Mouse (Mus musculus) testis, adult 2 months (tissue): ENCODE measurements at regions not wholly inside any gene's neighbourhood (a gene's known extent, or its start where the extent isn't known, plus 50 kb on each side); places are given as distances from the start of the nearest gene placed in this dataset.

Experiments used
- H3K27ac ChIP-seq: fragments of 200-500 bp; 2 replicates; pipeline ENCODE4 v1.5.1; 2012; ENCODE audit warnings: low read depth, low read length; ENCODE audit not compliant: control insufficient read depth, insufficient read depth
- H3K27me3 ChIP-seq: fragments of 200-500 bp; 2 replicates; pipeline ENCODE4 v1.6.1; 2012; ENCODE audit warnings: mild to moderate bottlenecking, low read length, moderate library complexity; ENCODE audit not compliant: control insufficient read depth, insufficient read depth
- H3K36me3 ChIP-seq: fragments of 200-500 bp; 2 replicates; pipeline ENCODE4 v1.6.1; 2012; ENCODE audit warnings: mild to moderate bottlenecking, low read length; ENCODE audit not compliant: control insufficient read depth, insufficient read depth
- H3K4me1 ChIP-seq: fragments of 200-500 bp; 2 replicates; pipeline ENCODE4 v1.6.1; 2012; ENCODE audit warnings: low read length; ENCODE audit not compliant: control insufficient read depth, insufficient read depth
- H3K4me3 ChIP-seq: fragments of 200-500 bp; 2 replicates; pipeline ENCODE4 v1.5.1; 2012; ENCODE audit warnings: low read depth, mild to moderate bottlenecking, low read length, moderate library complexity, mixed read lengths; ENCODE audit not compliant: control insufficient read depth
- CTCF ChIP-seq: fragments of 200-500 bp; IDR thresholded peaks from 2 replicates; pipeline ENCODE4 v1.5.1; 2012; ENCODE audit warnings: low read depth, mild to moderate bottlenecking, inconsistent platforms, low read length, moderate library complexity; ENCODE audit not compliant: control insufficient read depth, insufficient read depth, insufficient replicate concordance
- POLR2A ChIP-seq: fragments of 200-500 bp; IDR thresholded peaks from 2 replicates; pipeline ENCODE4 v1.6.1; 2012; ENCODE audit warnings: low read depth, mild to moderate bottlenecking, inconsistent platforms, low read length, moderate library complexity; ENCODE audit not compliant: control insufficient read depth

GRCm38 (mm10) chr9:61816589-61817179, 97.7 kb downstream of the Rplp1 start:
- Histone ChIP-seq H3K36me3 (no peaks in the 10 kb centered on the region), H3K27ac (no peak overlapping the region)
- no peak for TF ChIP-seq CTCF
- no peak for TF ChIP-seq POLR2A

GRCm38 (mm10) chr9:61815995-61816394, 98.3 kb downstream of the Rplp1 start:
- no peaks in the 10 kb centered on the region for H3K36me3 ChIP-seq
- H3K4me1 ChIP-seq = no peaks in the 10 kb centered on the region
- H3K4me3 ChIP-seq = no peak overlapping the region
- no peak for TF ChIP-seq CTCF
- TF ChIP-seq POLR2A = no peak
- no peaks in the 10 kb centered on the region for H3K27me3 ChIP-seq
- H3K27ac ChIP-seq = no peak overlapping the region

More at GRCm38 (mm10) chr9:61816589-61817179, 97.7 kb downstream of the Rplp1 start:
- H3K27me3 ChIP-seq = no peaks in the 10 kb centered on the region
- no peaks in the 10 kb centered on the region for H3K4me1 ChIP-seq
- H3K4me3 ChIP-seq = no peak overlapping the region

GRCm38 (mm10) chr9:61813291-61813690, 101.1 kb downstream of the Rplp1 start:
- no peak overlapping the region for H3K4me3 ChIP-seq
- no peak overlapping the region for H3K27ac ChIP-seq
- H3K36me3 ChIP-seq = no peaks in the 10 kb centered on the region
- TF ChIP-seq CTCF (no peak), POLR2A (no peak)
- no peaks in the 10 kb centered on the region for H3K27me3 ChIP-seq
- H3K4me1 ChIP-seq = no peaks in the 10 kb centered on the region

GRCm38 (mm10) chr9:61812315-61812714, 102.0 kb downstream of the Rplp1 start:
- Histone ChIP-seq H3K4me1 (no peaks in the 10 kb centered on the region), H3K27me3 (no peaks in the 10 kb centered on the region), H3K4me3 (no peak overlapping the region), H3K36me3 (no peaks in the 10 kb centered on the region), H3K27ac (no peak overlapping the region)
- no peak for TF ChIP-seq CTCF

- Histone ChIP-seq H3K27ac (no peak overlapping the region), H3K4me1 (no peaks in the 10 kb centered on the region), H3K27me3 (no peaks in the 10 kb centered on the region), H3K36me3 (no peaks in the 10 kb centered on the region), H3K4me3 (no peak overlapping the region)
- TF ChIP-seq CTCF (no peak), POLR2A (no peak)
Measured at GRCm38 (mm10) chr9:61810456-61810855, 103.9 kb downstream of the Rplp1 start.

- no peaks in the 10 kb centered on the region for H3K4me1 ChIP-seq
- no peak overlapping the region for H3K27ac ChIP-seq
- TF ChIP-seq POLR2A (no peak), CTCF (no peak)
- H3K27me3 ChIP-seq = no peaks in the 10 kb centered on the region
- no peak overlapping the region for H3K4me3 ChIP-seq
- no peaks in the 10 kb centered on the region for H3K36me3 ChIP-seq
Measured at GRCm38 (mm10) chr9:61808351-61809225, 105.8 kb downstream of the Rplp1 start.

GRCm38 (mm10) chr9:61805971-61806370, 108.4 kb downstream of the Rplp1 start:
- H3K27ac ChIP-seq = no peak overlapping the region
- H3K4me3 ChIP-seq = no peak overlapping the region
- no peaks in the 10 kb centered on the region for H3K4me1 ChIP-seq
- no peak for TF ChIP-seq CTCF
- no peaks in the 10 kb centered on the region for H3K36me3 ChIP-seq
- no peaks in the 10 kb centered on the region for H3K27me3 ChIP-seq
